Mouse (Mus musculus) B cell, adult 2 months (primary cell): ENCODE results near the gene 1700066M21Rik.

Experiments
- DNase-seq, 2 experiments: peaks; one replicate each; pipeline ENCODE4 v3.0.0; 2022

1700066M21Rik gene

DNA sequence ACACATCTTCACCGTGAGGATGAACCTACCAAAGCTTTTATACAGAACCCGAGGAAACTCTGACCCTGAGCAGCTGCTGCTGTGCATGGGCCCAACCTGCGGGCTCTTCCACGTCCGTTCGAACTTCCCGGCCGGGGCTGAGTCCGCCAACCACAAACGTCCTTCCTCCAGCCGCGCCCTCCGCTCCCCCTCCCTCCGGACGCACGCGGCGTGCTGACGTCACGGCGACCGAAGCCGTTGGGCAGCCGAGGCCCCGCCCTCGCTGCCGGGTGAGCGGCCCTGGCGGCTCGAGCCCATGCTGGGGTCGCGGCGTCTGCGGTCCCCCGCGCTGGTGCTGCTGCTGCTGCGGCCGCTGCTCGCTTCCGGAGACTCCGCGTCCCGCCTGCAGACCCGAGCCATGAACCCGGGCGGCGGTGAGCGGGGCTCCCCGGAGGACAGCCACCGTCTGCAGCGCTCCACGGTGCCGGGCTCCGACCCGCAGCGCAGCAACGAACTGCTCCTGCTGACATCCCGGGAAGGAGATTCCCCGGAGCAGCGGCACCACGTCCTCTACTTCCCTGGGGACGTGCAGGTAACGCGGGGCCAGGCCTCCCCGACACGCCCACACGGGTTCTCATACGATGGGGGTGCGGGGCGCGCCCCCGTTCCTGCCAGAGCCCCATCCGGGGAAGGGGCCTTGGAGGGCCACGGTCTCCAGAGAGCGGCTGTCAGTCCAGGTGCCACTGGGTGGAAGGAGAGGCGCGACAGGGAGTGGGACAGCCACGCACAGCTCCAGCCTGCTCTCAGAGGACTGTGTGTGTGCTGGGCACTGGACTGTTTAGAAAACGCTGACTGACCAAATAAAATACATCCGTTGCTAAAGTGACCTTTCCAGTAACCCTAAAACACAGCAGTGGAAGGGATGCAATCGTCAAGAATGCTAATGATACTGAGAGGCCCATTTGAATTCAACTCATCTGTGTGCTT lies at the start of gene 1700066M21Rik:
Gene 1700066M21Rik, plus strand, starts transcription at position 245 of the 966 bp plus-strand sequence.
- peak; percentile 94 to 95 for DNase-seq

DNA sequence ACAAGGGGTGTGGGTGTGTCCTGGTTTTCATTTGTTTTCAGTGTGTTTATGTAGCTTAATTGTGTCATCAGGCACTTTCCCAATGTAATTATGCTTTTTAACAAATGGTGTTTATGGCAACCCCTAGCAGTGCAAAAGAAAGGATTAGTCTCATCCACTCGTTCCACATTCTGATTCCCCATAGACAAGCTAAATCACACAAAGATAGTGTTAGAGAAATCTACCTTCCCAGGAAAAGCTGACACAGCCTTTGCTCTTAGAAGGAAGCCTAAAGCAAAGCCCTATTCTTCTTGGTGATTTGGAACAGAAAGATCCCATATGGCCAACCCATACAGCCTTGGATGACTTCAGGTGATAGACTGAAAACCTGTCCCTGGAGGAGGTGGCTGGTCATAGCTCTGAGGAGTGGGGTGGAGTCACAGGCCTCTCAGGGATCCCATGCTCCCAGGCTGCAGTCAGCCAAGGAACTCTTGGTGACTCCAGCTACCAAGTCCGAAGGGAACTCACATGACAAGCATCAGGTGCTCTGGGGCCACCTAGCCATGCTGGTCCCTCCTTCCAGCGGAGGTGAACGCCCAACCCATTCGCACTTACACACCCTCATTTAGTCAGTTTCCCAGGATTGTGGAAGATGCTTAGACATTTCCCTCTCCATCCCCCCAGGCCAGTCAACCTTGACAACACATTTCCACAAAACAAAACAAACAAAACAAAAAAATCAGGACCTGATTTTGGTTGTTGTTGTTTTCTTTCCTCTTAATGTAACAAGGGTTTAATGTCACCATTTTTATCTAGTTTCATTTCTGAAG lies 47.9 kb upstream of the 1700066M21Rik start:
- no peak for DNase-seq

DNA sequence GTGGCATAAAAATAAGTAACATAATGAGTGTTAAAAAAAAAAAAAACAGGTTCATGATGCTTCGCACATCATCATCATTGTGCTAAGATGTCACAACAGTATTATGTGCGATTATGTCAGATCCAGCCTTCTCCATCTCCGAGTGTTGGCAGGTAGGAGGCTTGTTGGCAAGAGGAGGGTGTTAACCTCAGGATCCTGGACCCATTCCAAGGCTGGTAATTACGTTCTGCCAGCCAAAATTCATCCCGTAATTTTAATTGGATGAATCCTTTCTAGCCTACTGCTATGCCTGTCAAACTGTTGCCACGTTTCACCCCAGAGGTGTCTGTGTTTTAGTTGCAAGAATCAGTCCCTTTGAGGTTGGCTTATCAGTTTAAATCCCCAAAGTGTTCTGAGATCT lies 47.2 kb upstream of the 1700066M21Rik start:
- no peak for DNase-seq

DNA sequence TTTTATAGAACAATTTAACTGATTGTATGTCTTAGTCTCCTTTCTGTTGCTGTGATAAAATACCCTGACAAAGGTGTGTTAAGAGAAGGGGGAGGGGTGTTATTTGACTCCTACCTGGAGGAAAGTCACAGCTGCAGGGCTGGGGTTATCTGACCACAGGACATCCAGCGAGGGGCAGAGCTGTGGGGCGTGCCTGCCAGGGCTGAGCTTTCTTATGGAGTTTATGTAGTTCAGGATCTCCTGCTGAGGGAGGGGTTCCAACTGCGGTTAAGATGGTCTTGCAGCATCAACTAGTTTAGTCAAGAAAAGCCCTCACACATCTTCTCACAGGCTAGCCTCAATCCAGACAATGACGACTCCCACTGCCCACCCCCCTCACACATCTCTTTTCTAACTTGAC lies 45.4 kb upstream of the 1700066M21Rik start:
- no peak for DNase-seq

DNA sequence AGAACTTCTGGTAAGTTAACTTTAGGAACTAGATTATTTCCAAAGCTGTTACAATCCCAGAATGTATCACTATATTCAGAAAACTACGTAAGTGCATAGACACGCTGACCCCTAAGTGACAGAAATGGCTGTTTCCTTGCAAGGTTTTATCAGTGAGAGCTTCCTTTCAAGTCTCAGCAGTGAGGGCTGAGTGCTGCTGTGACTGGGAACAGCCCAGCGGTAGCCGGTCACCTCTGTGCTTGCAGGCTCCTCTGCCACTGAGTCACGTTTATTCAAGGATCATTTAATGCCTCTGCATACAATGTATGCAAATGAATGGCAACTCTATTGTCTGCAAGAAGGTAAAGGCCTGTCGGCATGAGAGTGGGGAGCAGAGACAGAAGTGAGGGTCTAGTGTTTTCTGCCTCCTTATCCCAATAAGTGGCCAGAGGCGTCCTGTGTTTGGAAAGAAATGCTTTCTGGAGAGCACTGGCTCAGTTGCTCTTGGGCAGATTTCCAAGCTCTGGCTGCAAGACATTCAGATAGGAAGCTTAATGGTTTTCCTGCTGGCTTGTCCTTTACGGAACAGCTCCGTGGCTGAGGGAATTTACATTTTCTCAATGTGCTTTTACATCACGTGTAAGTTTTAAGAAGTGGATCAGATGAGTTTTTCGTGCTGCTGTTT lies 43.7 kb upstream of the 1700066M21Rik start:
- no peak for DNase-seq

DNA sequence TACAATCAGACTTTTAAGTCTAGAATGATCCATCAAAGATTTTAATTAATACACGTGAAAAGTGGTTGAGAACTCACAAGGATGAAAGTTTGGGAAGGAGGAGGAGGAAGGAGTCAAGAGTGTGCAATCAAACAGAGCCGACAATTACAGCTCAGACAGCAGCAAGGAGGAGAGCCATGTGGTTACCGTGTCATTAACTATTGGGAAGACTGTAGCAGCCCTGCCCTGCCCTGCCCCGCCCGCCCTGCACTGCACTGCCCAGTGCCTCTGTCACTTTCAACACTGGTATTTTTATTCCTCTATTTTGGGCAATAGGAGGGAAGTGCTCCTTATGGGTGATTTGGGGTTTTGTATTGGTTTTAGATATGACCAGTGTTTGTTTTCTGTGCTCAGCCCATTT lies 42.2 kb upstream of the 1700066M21Rik start:
- DNase-seq: no peak

DNA sequence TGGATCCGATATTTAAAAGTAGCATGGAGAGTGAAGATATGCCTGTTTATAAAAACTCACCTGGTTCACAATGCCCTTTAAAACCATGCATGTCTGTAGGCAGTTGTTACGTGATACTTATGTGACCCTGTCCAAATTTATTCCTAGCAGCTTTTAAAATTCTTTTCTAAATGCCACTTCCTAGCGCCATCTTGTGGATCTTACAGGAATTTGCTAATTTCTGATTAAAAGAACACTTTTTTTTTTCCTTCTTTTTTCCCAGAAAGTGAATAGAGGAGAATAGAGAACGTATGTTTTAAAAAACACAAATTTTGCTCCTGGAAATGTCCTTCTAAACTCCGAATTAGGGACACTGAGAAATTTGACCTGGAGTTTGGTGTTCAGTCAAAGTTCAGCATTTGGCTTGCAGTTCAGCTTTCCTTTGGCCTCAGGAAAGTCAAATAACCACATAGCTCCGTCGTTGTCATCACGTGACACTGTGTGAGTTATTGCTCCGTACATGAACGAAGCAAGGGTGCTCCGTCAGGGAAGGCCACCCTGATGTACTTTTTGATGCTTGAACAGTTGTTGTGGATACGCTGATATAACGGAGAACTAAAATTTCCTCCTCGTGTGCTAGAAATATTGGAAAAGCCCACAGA lies 38.1 kb upstream of the 1700066M21Rik start:
- no peak for DNase-seq

DNA sequence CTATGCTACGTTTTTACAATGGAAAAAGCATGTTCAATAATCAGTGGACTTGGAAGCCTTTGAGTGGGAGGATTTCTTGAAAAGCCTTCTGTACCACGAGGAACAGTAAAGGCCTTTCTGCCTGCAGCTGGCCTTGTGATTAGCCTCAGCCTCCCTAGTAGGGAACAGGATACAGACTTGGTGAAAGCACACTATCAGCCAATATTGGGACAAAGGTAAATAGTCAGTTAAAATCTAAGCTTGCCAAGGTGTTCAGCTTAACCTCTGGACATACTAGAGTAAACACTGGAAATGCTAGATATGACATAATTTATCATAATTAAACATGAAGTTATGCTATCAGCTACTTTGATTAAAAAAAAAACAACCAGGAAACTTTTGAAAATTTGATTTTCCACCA lies 36.2 kb upstream of the 1700066M21Rik start:
- no peak for DNase-seq

DNA sequence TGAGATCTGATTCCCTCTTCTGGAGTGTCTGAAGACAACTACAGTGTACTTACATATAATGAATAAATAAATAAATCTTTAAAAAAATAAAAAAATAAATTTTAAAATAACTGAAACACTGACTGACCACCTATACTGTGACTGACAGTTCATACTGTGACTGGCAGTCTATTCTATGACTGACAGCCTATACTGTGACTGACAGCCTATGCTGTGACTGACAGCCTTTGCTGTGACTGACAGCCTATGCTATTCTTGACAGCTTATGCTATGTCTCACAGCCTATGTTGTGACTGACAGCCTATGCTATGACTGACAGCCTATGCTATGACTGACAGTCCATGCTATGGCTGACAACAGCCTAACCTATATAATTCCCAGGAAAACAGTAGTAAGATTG lies 29.9 kb upstream of the 1700066M21Rik start:
- DNase-seq: no peak

DNA sequence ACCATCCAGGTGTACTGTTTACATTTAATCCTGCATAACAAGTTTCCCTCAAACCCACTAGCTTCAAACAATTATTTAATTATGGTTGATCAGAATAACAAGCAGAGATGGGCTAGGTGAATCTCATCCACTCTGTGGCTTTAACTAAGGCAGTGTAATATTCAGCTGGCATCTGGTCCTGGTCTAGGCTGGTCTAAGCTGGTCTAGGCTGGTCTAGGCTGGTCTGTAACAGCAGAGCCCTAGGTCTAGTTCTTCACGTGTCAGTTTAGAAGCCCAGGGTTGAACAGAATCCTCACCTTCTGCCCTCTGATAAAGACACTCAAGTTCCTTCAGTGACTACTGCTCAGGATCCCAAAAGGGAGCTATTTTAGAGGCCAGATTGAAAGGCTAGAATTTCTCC lies 25.5 kb upstream of the 1700066M21Rik start:
- DNase-seq: no peak

DNA sequence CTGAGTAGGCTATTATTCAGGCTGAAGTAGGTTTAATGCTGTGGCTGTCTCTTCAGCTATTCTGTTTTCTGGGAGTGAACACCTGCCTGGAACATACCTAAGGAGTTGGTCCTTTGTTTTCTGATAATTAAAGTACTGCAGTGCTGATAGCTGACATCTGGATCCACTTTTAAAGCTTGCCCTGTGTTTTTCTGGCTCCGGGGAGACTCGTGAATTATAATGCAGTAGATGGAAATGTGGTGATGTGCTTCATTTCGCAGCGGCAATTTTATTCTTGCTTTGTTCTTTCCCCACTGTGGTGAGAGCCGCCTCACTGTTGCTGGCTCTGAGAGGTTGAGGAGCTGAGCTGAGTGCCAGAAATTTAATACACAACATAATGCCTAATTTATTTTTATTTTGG lies 18.9 kb upstream of the 1700066M21Rik start:
- no peak for DNase-seq

DNA sequence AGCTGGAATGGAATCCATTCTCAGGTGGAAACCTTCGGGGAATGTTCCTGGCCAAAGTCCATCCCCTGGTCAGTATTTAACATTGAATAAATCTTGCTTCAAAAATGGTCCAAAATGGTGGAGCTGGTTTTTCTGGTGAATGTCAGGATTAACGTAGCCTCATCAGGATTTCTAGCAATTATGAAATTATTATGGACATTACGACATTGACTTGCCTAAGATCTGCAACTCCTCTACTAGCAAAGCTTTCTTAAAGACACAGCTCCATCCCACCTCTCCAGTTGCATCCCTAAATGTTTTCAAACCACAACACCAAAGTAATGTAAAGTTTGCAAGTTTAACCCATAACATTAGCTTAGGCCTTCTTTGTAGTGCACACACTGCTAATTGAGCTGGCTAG lies 10.0 kb upstream of the 1700066M21Rik start:
- no peak for DNase-seq

DNA sequence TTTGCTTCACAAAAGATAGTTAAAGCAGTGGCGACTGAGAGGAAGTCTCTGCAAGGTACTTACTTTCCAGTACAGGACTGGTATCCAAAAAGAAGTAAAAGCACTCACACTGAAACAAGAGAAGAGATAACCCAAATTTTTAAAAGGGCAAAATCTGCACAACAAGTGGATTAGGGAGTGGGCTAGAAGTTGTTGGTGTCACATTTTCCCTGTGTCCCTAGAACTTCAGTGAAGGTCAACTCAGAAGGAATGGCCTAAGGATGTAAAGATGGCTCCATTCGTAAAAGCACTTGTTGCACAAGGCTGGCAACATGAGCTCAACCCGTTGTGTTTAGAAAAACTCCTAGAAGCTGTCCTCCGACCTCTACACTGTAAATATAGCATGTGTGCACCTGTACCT lies 8.3 kb upstream of the 1700066M21Rik start:
- no peak for DNase-seq

DNA sequence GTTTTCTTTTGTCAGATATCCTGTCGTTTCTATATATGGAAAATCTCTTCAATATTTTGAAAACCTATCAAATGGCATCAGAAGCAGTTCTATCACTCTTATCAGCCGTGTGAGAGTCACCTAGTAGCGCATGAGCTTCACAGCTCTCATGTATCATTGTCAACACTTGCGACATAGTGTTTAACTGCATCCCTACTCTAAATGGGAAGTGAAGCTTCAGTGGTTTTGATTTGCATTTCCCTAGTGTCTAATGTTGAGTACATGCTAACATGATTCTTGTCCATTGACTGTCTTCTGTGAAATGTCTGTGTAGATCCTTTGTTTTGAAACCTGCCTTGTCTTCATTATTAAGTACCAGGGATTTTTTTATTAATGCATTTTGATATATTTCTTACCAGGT lies 7.0 kb upstream of the 1700066M21Rik start:
- DNase-seq: no peak

DNA sequence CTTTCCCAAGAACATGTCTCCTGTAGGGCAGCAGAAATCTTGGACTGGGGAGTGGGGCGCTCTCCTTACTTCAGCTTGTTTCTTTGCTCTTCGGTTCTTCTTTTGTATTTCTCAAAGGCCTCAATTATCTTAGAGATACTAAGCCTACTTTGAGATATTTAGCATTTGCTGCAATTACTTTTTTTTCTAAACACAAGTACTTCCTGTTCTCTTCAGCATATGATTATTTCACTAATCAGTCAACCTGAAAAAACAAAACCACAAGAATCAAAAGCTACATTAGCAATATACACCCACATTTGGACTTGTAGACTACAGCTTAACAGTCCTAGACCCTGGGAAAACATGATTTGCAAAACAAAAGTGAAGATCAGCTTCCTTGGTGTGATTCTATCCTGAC lies 2.1 kb upstream of the 1700066M21Rik start:
- peak; percentile 22 for DNase-seq

DNA sequence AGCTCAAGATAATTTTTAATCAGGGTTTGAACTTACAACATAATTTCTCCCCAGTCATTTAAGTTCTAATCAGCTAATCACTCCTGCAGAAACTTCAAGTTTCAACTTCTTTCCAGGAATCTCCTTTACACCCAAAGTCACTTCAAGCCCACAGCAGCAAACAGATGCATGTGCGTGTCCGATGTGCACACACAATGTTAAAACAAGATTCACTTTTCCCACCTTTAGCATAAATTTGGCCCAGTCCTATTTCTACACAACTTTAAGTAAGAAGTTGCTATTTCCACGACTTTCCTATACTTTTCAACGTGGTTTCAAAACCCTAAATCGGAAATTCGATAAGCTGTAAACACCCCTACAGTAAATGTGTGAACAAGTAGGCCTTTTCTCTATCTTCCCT lies 614 bp upstream of the 1700066M21Rik start:
- no peak for DNase-seq

DNA sequence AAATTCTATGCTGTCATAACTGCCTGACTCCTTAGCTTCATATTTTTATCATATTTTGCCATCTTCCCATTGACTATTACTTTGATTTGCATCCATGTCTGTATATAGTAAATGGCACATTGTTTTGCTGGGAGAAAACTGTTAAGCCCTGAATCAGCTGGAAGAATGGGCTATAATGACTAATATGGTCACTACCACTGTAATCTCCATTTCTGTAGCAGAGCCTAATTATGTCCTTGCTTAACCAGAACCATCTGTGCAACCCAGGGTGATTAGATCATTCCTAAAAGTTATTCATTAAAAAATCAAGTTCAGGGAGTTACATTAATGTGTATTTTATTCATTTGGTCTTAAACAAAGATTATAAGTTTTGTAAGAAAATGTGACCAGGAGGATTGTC lies 9.1 kb downstream of the 1700066M21Rik start:
- no peak for DNase-seq

DNA sequence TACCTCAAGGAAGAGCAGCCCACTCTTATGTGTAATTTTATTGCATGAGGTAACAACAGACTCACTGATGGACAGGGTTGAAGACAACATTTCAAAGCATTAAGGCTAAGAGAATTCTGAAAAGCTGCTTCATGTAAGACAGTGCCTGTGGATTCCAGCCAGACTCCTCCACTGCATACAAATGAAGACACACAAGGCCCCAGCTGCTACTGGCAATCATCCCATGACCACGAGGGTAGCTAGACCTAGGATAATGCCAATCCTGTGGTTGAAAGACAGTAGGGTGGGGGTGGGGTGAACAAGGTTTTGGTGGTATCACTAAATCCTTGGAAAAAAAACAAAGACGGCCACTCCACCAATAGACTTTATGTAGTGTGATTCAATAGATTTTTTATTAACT lies 10.5 kb downstream of the 1700066M21Rik start:
- DNase-seq: no peak

DNA sequence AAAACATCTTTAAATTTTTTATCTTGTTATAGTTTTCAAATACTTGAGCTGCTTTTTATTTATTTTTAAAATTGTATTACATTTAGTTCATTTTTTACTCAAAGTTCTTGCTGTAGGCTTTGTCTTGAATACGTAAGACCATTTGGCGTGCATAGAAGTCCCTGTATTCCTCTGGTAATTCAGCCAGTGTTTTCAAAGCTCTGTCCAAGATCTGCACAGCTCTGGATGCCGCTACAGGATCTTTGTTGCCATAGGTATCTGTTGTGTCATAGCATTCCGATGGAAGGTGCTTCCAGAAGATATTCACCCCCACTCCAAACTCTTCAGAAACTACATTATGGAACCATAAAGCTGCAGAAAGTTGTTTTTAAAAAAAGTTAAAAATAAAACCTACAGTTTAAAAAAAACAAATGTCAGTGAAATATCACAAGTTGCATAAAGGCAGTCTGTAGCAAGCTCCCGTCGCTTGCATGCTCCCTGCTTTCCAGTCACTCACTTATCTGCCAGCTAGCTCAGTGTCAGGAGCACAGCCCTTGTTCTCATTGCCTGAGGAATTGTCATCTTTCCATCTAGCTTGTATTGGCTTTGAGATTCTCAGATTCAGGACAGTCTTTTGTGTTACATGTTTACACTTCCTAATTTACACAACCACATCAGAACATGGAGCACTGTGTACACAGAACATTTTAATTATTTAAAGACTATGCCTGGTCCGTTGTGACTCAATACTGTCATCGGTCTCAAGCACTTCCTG lies 11.2 kb downstream of the 1700066M21Rik start:
- no peak for DNase-seq

DNA sequence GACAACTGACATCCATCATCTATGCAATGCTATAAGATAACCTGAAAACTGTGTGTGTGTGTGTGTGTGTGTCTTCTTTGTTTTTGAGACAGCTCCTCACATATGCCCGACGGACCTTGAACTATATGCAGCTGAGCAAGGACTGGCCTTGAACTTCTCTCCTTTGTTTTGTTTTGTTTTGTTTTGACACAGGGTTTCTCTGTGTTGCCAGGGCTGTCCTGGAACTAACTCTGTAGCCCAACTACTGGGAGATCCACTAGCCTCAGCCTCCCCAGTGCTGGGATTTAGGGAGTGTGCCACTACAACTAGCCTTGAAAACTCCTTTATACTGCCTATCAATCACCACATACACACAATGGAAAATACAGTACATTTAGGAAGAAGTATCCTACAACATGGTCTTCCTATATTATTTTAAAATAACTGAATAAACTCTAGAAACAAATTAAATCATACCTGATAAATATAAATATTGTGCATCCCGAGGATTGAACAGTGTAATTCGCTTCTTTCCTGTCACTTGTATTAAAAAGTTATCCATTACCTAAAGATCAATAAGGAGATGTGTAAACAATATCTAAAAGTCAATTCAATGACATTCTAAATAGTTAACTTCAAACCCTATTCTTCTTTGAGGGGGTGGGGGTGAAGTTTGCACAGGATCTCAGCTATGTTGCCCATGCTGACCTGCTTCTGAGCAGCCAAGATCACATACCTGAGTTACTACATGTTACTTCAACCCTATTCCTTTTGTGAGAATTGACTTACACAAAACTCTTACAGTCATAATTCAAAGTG lies 13.8 kb downstream of the 1700066M21Rik start:
- DNase-seq: no peak

DNA sequence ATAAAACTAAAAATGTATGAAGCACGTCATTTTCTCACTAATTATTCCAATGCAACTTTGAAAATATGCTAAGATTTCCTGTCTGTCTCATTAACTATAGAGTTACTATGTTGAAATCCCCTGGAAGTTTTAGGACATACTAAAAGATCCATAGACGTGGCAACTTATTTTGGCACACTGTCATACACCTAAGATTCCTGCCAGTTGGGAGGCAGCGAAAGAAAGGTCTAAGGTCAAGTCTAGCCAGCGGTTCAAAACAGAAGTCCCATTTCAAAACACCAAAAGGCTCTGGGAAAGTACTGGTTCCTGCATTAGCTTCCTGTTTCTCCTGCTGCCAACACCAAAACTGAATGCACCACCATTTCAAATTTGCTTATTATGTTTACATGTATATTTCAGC lies 15.0 kb downstream of the 1700066M21Rik start:
- no peak for DNase-seq
